Mouse (Mus musculus): ENCODE data around the gene Lrrc31. TPM values are rescaled to one million over a fixed set of nuclear protein-coding genes. Genes with fewer than 3 reads are reported as not detected.

Lrrc31 gene
- total RNA-seq, 2 experiments from 2014 or later, result 0.33 TPM; not detected in 1

GRCm38 (mm10) chr3:30696346-30696745 is 3.3 kb downstream of the Lrrc31 start:
- intact Hi-C loops (cut with DNase I), result loop anchor here (2.0 to 5.0 kb wide), 5 partner anchors 96 to 442 kb away; partner anchors contain the start of gene Sec62
- DNase-seq, result peak; percentile 64 to 75

- intact Hi-C loops (cut with DNase I), result loop anchor here (2.0 to 5.0 kb wide), 5 partner anchors 97 to 443 kb away; partner anchors contain the start of gene Sec62
These were observed 4.0 kb downstream of the Lrrc31 start for GRCm38 (mm10) chr3:30695661-30696060.

GRCm38 (mm10) chr3:30690976-30691375 is 8.7 kb downstream of the Lrrc31 start:
- intact Hi-C loops (cut with DNase I), result no loop called here
- no peak for DNase-seq

More at GRCm38 (mm10) chr3:30695661-30696060, 4.0 kb downstream of the Lrrc31 start:
- DNase-seq, result no peak

DNA sequence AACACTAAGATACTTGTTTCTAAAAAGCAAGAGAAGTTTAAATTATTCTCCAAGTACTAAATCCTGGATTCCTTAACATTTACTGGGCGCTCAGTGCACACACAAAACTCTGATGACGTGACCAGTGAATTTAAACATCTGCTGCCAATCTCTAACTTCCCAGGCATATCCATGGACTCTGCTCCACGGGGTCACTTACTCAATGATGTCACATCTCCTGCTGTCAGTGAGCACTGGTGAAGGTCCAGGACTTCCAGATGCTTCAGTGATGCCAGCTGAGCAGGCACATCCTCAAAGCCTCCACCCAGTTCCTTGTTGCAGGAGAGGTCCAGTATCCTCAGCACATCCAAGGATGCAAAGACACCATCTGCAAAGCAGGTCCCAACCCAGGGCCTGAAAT is 12.4 kb downstream of the Lrrc31 start:
- intact Hi-C loops (cut with DNase I), result no loop called here

GRCm38 (mm10) chr3:30683190-30683589 is 16.5 kb downstream of the Lrrc31 start:
- intact Hi-C loops (cut with DNase I), result no loop called here

More for the DNA sequence above, 12.4 kb downstream of the Lrrc31 start:
- no peak for DNase-seq

DNA sequence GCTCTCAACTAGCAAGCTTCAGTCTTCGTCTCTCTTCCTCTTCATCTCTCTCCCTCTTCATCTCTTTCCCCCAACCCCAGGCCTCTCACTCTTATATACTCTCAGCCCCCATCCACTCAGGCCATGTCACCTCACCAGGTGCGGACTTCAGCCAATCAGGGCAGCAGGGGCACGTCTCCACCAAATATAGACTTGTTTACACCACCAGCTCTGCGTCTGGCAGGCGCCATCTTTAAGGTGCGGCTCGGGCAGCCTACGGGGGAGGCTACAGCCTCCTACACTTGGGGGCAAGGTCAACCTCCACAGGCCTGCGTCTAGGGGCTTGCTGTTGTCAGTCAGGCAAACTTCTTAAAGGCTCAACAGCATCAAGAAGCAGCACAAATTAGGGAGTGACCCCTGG is 41.2 kb downstream of the Lrrc31 start:
- DNase-seq, result no peak
- intact Hi-C loops (cut with DNase I), result no loop called here

More at GRCm38 (mm10) chr3:30683190-30683589, 16.5 kb downstream of the Lrrc31 start:
- no peak for DNase-seq

- DNase-seq, result no peak
These were observed 43.7 kb downstream of the Lrrc31 start for GRCm38 (mm10) chr3:30655937-30656336.

GRCm38 (mm10) chr3:30650062-30650841 is 49.4 kb downstream of the Lrrc31 start:
- intact Hi-C loops (cut with DNase I), result no loop called here
- peak in 1 of 2 experiments; percentile 3 for DNase-seq

More at GRCm38 (mm10) chr3:30655937-30656336, 43.7 kb downstream of the Lrrc31 start:
- intact Hi-C loops (cut with DNase I), result no loop called here

GRCm38 (mm10) chr3:30648466-30648865 is 51.2 kb downstream of the Lrrc31 start:
- DNase-seq, result no peak
- intact Hi-C loops (cut with DNase I), result no loop called here

DNA sequence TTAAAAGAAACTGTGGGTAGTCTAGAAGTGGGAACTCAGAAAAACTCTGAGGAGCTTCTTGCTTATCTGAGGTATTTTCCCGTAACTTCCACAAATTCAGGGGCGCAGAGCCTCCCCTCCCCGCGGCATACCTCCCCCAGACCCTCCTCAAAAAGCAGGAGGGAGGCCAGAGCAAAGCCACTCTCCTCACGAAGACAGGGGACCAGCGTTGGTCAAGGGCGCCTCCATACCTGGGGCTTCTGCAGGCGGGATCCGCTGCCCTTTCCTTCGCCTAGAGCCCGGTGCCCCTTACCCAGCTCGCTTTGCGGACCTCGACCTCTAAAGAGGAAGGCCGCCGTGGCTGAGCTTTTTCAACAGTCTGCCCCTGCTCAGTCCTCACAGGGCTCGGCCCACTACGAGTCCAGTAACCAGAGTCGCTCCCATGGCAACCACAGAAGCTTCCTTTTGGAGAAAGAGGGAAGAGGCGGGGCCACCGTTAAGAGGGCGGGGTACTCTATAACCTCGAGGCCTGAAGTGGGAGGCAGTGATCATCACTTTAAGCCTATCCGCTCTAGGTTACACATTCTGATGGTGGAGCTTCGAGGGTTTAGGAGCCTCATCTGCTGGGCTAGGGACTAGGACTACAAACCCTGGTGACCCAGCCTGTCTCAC is 52.1 kb downstream of the Lrrc31 start, which contains the start of gene Lrrc34:
Gene Lrrc34 (minus strand): TSS at position 430 of the 651 bp plus-strand sequence.
- peak; percentile 15 to 48 for DNase-seq

GRCm38 (mm10) chr3:30646761-30647160 is 52.9 kb downstream of the Lrrc31 start:
- DNase-seq, result no peak
- intact Hi-C loops (cut with DNase I), result no loop called here

More for the DNA sequence above, 52.1 kb downstream of the Lrrc31 start, which contains the start of gene Lrrc34:
- intact Hi-C loops (cut with DNase I), result no loop called here

DNA sequence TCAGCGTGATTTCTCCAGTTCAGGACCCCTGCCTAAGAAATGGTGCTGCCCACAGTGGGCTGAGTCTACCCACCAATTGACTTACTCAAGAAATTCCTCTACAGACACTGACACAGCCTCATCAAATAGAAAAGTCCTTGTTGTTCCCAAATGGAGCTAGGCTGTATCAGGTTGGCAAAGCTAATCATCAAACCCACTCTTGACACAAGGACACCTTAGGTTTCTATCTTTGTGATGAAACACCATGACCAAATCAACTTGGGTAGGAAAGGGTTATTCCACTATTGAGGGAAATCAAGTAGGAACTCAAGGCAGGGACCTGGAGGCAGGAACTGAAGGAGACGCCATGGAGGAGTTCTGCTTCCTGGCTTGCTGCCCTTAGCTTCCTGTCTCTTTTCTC is 55.4 kb downstream of the Lrrc31 start, which contains the start of gene Lrriq4:
Gene Lrriq4 (plus strand): TSS at position 301 of the 400 bp plus-strand sequence.
- DNase-seq, result no peak
- intact Hi-C loops (cut with DNase I), result no loop called here

DNA sequence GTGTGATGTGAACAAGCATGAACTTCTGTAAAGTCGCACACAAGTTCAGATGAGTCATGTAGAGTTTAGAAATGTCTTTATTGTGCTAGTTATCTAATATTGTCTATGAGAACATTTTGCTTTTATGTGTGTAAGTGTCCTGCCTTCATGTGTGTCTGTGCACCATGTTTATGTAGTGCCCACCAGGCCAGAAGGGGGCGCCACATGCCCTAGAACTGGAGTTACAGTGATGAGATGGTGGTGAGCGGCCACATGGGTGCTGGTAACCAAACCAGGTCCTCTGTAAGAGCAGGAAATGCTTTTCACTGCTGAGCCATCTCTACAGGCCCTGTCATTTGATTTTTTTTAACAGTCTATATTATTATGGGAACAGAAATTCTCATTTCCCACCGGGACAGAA is 64.0 kb downstream of the Lrrc31 start:
- no peak for DNase-seq
- intact Hi-C loops (cut with DNase I), result no loop called here

GRCm38 (mm10) chr3:30633681-30634080 is 66.0 kb downstream of the Lrrc31 start:
- no peak for DNase-seq
- intact Hi-C loops (cut with DNase I), result no loop called here

Other genes starting within 250 kb of the Lrrc31 start
- gene Mecom, start 151.8 kb downstream of the Lrrc31 start, total RNA-seq (2021), result 10 to 100 TPM; 21.8 to 28.1 TPM
- not detected for gene Actrt3, start 99.9 kb downstream of the Lrrc31 start, total RNA-seq (2021)
- gene Mynn, start 97.8 kb downstream of the Lrrc31 start, total RNA-seq (2021), result 10 to 100 TPM; 13.9 to 18.4 TPM
- gene Lrriq4, start 55.3 kb downstream of the Lrrc31 start, total RNA-seq (2021), result not detected
- gene Lrrc34, start 52.0 kb downstream of the Lrrc31 start, total RNA-seq (2021), result not detected
- gene Samd7, start 46.5 kb upstream of the Lrrc31 start, total RNA-seq (2021), result not detected
- gene Sec62, start 93.0 kb upstream of the Lrrc31 start, total RNA-seq (2021), result 10 to 100 TPM; 43.9 to 44.2 TPM
- 1 to 10 TPM; 1.3 to 2.3 TPM for gene Gpr160, start 156.1 kb upstream of the Lrrc31 start, total RNA-seq (2021)

Measured in heart, postnatal 14 days (tissue).